Mouse (Mus musculus) monocyte, adult 5-6 weeks (primary cell): ENCODE measurements around the gene Ptprt. TPM values are rescaled to one million over a fixed set of nuclear protein-coding genes. Genes with fewer than 3 reads are reported as not detected.

Source experiments
- ATAC-seq: fragments of 153-309, 156-312 bp; replicated peaks from 2 replicates; pipeline ENCODE4 v1.8.0; 2017; ENCODE audit warnings: mild to moderate bottlenecking; ENCODE audit not compliant: low TSS enrichment, insufficient number of reproducible peaks, severe bottlenecking, poor library complexity, low FRiP score
- total RNA-seq: library from RNA; stranded (forward); fragments of 200-1000, 200-491, 200-594 nt; gene quantifications from 3 replicates; pipeline ENCODE4 v1.2.3, GENCODE M21; 2017

Gene Ptprt
- total RNA-seq, 1 experiment from 2014 or later = not detected

- ATAC-seq = no peak
Observed at GRCm38 (mm10) chr2:162443106-162443505, 217.8 kb downstream of the Ptprt start.

DNA sequence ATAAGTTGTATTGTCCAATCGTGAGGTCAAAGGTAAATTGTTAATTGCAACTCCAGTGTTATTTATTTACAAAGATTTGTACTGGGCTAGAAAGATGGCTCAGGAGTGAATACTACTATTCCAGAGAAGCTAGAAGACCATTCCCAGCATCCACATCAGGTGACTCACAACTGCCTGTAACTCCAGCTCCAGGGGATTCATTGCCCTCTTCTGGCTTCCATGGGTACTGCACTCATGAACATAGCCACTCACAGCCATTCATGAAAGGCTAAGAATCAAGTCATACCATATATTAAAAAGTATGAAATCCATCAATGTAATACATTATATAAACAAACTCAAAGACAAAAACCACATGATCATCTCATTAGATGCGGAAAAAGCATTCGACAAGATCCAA is 224.3 kb downstream of the Ptprt start:
- ATAC-seq = no peak

GRCm38 (mm10) chr2:162430171-162430570 is 230.8 kb downstream of the Ptprt start:
- ATAC-seq = no peak

GRCm38 (mm10) chr2:162426114-162426513 is 234.8 kb downstream of the Ptprt start:
- no peak for ATAC-seq

- no peak for ATAC-seq
Observed at GRCm38 (mm10) chr2:162418181-162418580, 242.8 kb downstream of the Ptprt start.

- ATAC-seq = no peak
Observed at GRCm38 (mm10) chr2:162413073-162413812, 247.7 kb downstream of the Ptprt start.

DNA sequence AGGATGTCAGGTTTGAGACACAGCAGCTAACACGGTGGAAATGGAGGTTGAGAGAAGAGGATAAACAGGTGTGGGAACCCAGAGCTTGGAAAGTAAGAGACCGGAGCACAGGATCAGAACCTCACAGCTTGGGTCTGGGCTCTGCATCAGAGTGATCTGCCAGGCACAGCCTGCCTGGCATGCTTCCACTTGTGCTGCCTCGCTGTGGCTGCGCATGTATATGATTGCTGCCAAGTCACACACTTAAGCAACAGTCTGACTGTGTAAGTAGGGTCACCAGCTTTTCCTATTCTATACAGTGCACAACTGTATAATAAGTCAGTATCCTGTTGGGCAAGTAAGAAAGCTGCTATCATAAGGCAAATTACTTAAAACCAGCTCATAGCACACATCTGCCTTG is 249.9 kb downstream of the Ptprt start:
- ATAC-seq = no peak

DNA sequence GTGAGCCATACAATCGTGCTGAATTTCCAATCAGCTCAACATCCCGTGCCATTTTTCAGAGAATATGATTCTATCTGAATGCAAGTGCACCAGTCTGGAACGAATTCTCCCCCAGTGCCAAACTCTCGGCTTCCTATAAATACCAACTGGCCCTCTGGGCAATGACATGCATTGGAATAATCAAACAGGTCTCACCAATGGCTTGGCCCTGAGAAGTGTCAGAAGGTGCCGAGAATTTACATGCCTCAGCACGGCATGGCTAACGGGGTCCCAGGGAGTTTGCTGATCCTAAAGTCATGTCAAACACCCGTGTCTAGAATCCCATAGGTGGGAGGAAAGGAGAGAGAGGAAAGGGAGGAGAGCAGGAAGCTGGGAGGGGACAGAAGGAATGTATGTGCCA is 251.7 kb downstream of the Ptprt start:
- ATAC-seq = no peak

GRCm38 (mm10) chr2:162401316-162402100 is 259.4 kb downstream of the Ptprt start:
- ATAC-seq = no peak

- no peak for ATAC-seq
Observed at GRCm38 (mm10) chr2:162394601-162395000, 266.3 kb downstream of the Ptprt start.

- ATAC-seq = no peak
Observed at GRCm38 (mm10) chr2:162391834-162392233, 269.1 kb downstream of the Ptprt start.

DNA sequence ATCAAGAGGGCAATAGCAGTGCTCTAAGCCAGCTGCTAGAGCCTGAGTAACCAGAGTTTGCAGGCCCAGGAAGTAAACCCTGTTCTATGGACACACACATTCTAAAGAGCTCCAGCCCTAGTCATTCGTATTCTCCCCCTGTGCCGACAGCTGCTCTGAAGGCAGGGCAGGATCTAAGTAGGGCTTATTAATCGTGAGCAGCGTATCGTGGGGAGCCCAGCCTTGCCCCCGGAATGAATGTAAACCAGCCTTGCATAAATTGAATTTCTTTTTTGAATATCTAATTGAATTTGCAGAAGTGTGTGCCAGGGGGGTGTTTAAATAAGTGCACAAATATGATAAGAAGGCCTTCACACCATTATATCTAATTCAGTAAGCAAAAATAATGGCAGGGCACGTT is 283.6 kb downstream of the Ptprt start:
- ATAC-seq = no peak

GRCm38 (mm10) chr2:162349047-162349446 is 311.9 kb downstream of the Ptprt start:
- ATAC-seq = no peak

DNA sequence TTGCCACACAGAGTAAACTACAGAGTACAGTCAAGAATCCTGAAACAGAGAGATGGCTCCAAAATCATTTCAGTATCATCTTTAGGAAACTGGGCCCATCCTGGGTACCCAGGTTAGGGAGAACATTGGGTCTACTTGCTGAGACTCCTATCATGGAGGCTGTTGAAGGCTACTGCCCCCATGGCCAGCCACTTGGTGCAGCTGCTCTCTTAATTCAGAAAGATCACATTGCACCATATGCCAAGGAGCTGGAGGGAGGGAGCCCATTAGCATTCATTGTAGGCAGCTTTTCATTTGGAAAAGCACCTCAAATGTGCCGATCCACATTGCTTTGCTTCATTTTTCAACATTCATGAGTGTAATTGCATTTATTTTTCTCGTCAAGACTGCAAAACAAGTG is 319.1 kb downstream of the Ptprt start:
- no peak for ATAC-seq

DNA sequence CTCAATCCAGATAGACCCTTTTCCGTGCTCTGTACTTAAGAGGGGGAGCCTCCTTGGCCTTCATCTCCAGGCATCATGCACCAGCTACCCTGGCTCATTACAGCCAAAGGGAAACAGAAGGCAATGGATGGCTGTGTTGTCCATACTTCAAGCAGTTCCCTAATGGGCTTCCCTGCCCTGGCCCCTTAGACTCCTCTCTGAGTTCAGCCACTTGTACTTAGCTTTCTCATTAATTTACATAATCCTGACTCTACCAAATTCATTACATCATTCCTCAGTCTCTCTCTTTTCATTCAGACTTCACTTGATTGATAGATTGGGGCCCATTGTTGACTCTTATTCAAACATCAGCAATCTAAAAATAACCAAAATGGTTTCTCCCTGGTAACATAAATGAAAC is 320.7 kb downstream of the Ptprt start:
- no peak for ATAC-seq

- ATAC-seq = no peak
Observed at GRCm38 (mm10) chr2:162332066-162332683, 328.8 kb downstream of the Ptprt start.

DNA sequence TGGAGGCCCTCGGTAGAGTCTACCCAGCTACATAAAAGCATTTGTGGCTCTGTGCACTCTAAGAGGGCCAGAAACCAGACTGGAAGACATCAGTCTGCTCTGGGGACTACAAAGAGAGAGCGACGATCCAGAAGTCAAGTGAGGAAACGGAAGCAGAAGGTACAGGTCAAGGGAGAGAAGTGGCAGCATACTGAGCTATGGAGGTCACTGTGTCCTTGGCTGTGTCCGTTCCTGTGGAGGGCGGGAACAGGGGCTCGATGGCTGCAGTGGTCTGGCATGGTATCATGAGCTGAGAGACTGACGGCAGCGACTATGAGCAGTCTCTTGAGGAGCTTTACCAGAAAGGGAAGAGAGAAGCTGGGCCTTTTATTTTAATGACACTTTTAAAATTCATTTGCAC is 331.5 kb downstream of the Ptprt start:
- ATAC-seq = no peak

GRCm38 (mm10) chr2:162322411-162322810 is 338.5 kb downstream of the Ptprt start:
- ATAC-seq = no peak

GRCm38 (mm10) chr2:162307996-162308395 is 353.0 kb downstream of the Ptprt start:
- ATAC-seq = no peak

- ATAC-seq = no peak
Observed at GRCm38 (mm10) chr2:162294070-162294469, 366.9 kb downstream of the Ptprt start.
